Mouse (Mus musculus): ENCODE measurements around the gene Zcchc24.
"Not testable (repeated sequence)": the region's sequence is repeated elsewhere in the genome, so short reads cannot be mapped to it uniquely, and the experiment has no call there.

Zcchc24 gene

DNA sequence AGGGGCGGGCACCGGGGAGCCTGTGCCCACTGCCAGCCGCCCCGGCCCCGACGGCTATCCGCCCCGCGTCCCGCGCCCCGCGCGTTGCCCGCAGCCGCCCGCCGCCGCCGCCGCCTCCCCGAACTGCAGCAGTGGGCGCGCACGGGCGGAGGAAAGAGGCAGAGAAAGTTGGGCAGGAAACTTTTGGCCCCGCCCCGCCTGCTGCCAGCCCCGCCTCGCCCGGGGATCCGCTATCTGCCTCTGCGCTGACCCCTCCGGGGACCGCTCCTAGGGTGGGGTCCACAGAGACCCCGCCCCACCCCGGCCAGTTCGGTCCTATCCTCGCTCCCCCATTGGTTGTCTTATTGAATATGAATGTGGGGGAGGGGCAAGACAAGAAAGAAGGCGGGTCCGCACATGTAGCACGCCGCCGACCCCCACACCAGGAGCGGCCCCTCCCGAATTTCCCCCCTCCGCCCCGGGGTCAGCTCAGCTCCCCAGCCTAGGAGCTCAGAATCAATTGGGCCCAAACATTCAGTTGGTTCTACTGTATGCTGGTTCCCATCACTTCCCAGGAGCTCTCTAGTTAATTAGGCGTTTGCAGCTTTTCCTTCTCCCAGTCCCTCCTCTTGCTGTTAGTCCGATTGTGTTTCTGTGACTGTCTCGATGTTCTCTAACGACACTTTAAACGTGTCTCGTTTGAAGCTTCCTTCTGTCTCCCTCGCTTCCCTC, at the start of gene Zcchc24:
TSS of gene Zcchc24 (minus strand) at position 125 of the 711 bp plus-strand sequence.
- peak; percentile 95 for DNase-seq

GRCm38 (mm10) chr14:25816416-25816815, 47.6 kb upstream of the Zcchc24 start:
- DNase-seq, result peak; percentile 82

GRCm38 (mm10) chr14:25814140-25814539, 45.3 kb upstream of the Zcchc24 start:
- no peak for DNase-seq

DNA sequence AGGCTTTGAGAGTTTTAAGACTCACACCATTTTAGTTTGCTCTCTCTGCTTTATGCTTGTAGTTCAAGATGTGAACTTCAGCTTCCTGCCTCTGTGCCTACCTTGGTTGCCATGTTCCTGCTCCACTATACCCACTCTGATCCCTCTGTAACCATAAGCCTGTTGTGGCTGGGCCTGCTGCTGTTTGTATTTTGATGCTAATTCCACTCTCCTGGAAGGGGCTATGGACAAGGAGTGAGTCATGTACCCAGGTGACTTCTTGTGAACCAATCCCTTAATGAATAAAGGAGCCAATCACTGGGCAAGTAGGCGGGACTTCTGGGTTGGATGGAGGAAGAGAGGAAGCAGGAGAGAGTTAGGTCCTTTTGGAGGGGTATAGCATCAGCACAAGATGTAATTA, 42.2 kb upstream of the Zcchc24 start:
- DNase-seq, result not testable (repeated sequence)

DNA sequence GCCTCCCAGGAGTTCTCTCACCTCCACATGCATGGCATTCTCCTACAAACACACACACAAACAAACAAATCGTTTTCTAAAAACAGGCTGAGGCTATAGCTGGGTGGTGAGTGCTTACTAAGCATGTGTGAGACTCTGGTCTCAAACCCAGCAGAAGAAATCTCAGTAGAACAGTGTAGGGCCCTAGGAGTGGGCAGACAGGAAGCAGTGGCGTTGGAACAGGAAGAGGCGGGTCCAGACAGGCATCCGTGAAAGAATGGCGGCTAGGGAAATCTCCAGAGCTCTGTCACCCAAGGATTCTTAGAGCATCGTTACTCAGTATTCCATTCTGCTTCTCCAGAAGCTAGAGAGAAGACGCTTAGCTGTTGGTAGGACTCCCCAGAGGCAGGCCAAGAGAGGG, 37.7 kb upstream of the Zcchc24 start:
- no peak for DNase-seq

DNA sequence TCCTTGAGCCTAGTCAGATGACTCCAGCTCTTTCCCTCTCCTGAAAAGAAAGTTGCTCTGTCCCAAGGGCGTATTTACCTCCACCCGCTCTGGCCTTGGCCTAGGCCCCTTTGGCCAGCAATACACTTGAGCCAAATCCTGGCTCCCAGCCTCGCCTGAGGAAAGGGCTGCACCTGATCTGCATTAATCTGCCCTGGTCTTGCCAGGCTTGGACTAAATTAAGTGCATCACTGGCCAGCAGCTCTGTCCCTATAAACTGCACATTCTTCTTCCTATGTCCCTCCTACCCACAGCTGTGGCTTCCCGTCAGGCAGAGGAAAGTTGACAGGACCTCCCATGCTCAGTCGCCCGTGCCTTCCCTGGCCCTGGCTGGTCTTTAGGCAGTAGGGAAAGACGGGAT, 37.0 kb upstream of the Zcchc24 start:
- no peak for DNase-seq

DNA sequence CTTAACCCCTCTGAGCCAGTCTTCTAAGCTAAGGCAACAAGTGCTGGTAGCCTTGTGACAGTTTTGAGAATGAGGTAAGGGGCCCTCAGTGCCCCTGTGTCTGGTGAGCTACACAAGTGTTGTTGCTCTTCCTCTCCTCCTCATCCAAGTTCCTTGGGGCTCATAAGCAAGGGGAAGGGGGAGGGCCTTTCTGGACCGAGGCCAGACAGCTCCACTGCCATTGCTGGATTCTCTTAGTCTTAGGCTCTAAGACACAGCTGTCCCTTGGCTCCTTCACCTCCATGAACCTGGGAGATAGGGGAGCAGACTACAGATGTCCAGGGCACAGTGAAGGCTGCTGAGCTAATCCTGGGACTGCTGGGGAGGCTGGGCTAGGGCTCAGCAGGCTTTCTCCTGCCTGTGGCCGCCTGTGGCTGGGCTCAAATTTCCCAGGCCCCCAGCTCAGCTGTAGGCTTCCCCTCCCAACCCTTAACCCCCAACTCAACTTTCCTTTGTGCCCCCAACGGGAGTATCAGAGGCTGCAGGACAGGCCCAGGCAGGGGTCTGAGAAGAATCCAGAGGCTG, 34.5 kb upstream of the Zcchc24 start:
- no peak for DNase-seq

DNA sequence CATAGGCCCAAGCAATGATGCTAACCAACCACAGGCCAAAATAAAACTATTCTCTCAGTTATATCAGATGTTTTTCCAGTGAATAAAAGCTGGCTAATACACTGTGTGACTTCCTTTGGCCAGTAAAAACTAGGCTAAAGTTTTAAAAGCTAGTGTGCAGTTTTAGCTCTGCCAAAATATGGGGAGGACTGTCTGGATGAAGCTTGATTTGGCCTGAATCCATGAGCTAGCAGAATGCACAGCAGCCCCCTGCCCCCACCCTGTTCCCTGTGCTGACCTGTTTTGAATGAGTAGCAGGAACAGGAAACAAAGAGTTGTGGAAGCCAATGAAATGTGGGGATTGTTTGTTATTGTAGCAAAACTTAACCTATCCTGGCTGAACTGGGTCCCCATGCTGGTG, 33.7 kb upstream of the Zcchc24 start:
- DNase-seq, result no peak

GRCm38 (mm10) chr14:25800166-25800960, 31.5 kb upstream of the Zcchc24 start:
- peak; percentile 91 for DNase-seq

DNA sequence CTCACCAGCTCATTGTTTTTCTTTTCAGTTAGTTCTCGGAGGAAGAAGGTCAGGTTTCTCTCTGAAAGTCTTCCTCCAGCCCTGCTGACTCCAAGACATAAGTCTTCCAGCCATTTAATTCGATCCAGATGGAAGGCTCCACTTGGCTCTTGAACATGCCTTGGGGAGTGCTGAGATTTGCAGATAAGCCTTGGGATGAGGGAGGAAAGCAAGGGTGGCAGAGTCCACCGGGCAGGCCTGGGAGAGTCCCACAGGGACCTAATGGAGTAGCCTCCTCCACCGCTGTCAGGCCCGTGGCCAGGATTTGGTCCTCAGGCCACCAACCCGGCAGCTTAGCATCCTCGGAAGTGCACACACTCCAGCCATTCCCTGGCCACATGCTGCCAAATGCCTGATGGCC, 27.8 kb upstream of the Zcchc24 start:
- DNase-seq, result no peak

GRCm38 (mm10) chr14:25795561-25796174, 26.8 kb upstream of the Zcchc24 start:
- peak; percentile 70 for DNase-seq

GRCm38 (mm10) chr14:25795067-25795466, 26.2 kb upstream of the Zcchc24 start:
- DNase-seq, result no peak

GRCm38 (mm10) chr14:25794331-25794730, 25.5 kb upstream of the Zcchc24 start:
- DNase-seq, result no peak

DNA sequence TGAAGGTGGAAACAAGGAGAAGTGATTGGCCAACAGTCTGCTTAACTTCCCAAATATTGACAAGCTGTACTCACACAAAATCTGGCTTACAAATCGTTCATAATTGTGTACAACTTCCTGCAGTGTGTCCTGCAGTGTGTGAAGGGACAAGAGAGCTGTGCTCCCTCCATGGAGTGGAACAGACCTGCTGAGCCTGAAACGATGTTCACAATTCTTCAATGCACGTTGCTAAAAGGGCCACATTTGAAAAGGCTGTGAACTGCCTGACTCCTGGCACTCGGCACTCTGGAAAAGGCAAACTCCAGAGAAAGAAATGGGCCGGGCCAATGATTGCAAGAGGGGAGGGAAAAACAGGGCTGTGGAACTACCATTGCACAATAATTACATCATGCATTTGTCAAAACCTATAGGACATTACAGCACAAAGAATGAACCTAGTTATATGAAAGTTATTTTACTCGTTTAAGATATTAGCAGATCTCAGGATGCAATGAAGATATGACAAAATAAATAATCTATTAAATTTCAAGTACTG, 22.0 kb upstream of the Zcchc24 start:
- peak; percentile 52 for DNase-seq

GRCm38 (mm10) chr14:25789946-25790345, 21.1 kb upstream of the Zcchc24 start:
- no peak for DNase-seq

DNA sequence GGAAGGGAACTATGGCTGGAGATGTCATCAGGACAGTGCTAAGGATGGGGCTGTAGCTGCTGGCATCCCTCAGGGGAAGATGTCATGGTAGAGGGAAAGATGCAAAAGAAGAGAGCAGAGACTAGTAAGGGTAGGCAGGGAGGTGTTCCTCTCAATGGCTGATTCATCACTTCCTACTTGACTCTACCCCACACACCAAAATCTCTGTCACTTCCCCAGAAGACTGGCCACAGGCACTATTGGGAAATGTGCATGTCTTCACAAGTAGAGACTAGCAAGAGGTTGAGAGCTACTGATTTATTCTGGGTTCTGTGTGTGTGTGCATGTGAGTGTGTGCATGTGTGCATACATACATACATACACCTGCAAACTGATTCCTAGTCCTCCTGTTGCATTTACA, 20.4 kb upstream of the Zcchc24 start:
- DNase-seq, result no peak

DNA sequence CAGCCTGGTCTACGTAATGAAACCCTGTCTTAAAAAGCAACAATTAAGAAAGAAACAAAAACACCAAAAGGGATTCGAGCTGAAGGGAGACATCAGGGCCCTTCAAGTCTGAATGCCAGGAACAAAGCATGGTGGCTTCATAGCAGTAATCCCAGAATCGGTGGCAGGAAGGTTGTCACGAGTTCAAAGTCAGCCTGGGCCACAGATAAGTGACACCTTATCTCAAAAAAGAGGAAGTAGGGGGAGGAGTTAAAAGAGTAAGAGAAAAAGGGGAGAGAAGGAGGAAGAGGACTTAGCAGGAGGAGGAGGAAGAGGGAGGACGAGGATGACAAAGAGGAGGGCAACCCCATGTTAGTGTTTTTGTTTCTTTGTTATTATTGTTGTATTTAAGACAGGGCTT, 19.4 kb upstream of the Zcchc24 start:
- DNase-seq, result no peak

GRCm38 (mm10) chr14:25787387-25787910, 18.6 kb upstream of the Zcchc24 start:
- no peak for DNase-seq

- peak; percentile 66 for DNase-seq
These were observed 18.1 kb upstream of the Zcchc24 start for GRCm38 (mm10) chr14:25786959-25787358.

DNA sequence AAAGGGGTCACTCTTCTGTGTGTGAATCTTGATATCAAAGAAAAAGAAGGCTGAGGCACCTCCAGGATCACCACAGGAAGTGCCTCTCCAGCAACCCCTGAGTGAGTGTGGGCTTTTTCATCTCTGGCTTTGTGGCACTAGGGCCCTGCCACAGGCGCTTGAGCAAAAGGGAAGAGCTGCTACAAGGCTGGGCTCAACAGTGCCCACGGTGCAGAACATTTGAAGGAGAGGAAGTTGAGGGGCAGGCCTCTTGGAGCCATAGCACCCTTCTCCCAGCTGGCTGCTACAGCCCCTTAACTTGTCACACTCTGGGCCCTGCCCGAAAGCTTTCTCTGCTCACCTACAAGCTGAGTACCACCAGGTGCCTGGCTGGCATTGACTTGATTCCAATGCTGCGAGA, 16.4 kb upstream of the Zcchc24 start:
- DNase-seq, result no peak

DNA sequence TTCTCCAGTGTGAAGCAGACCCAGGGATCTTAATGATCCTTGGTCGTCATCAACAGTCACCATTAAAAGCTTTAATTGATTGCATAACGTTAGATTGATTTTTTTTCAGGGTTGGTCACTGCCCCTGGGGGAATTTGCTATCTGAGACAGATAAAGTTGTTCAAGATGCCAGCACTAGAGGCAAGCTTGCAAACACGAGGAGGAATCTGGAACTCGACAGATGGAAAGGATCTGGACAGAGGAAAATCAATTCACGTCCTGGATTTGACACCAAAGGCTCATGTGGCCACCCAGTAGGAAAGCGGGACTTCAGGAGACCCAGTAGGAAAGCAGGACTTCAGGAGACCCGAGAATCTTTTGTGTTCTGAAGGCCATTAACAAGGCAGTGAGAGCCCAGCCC, 14.4 kb upstream of the Zcchc24 start:
- no peak for DNase-seq

DNA sequence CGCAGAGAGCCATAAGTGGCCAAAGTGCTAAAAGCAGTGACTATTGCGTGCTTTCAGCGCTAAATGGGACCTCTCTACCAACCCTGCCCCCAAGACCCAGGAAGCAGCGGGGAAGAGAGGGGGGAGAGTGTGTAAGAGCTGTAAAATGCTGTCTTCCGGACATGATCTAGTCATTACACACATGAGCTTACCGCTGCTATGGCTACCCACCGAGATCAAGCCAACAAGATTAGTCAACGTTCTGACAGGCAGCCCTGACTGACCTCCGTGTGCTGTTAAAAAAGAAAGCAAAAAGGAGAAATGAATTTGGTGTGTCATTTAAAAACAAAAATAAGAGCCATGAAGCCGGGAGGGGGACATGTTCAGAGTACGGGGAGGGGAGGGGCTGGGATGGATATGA, 11.8 kb upstream of the Zcchc24 start:
- no peak for DNase-seq

DNA sequence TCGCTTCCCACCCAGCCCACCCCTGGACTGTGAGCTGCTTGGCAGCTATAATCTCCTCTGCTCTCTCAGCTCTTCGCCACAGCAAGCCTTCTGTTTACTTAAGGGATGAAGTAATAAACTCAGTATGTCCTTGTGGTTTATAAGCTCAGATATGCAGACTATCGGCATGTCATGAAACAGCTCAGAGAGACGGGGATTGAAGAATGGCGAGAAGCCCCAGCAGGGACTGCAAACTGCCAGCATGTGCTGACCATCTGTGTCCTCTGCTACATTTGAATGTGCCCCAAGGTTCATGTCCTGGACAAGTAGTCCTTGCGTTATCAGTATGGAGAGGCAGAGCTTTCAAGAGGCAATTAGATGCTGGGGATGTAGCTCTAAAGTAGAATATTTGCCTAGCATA, 7.5 kb upstream of the Zcchc24 start:
- DNase-seq, result no peak

Measured in lung, postnatal 36 days (tissue).